Mouse (Mus musculus) 3T3-L1 (cell line): ENCODE measurements at regions not wholly inside any gene's neighbourhood (a gene's known extent, or its start where the extent isn't known, plus 50 kb on each side); places are given as distances from the start of the nearest gene placed in this dataset.

ENCODE experiments used
- DNase-seq: peaks from one replicate; pipeline ENCODE4 v3.0.0-alpha.2; 2015; ENCODE audit warnings: low read depth, low spot score

DNA sequence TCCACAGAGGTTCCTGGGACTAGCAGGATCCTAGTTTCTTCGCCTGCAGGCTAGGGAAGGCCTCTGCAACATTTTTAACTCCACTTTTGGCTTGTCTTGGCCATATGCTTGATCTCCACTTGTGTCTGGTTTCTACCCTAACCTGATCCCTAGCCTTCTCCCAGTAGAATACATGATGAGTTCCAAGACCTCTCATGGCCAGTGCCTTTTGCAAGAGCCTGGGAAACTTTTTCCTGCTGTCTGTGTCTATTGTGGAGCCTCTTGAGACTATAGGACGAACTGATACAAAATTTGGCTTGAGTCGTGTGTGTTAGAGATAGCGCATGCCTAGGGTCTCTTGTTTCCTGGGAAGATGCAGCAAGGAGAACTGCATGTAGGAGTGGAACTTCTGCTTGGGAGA lies 119.3 kb downstream of the Cartpt start:
- no peak for DNase-seq

DNA sequence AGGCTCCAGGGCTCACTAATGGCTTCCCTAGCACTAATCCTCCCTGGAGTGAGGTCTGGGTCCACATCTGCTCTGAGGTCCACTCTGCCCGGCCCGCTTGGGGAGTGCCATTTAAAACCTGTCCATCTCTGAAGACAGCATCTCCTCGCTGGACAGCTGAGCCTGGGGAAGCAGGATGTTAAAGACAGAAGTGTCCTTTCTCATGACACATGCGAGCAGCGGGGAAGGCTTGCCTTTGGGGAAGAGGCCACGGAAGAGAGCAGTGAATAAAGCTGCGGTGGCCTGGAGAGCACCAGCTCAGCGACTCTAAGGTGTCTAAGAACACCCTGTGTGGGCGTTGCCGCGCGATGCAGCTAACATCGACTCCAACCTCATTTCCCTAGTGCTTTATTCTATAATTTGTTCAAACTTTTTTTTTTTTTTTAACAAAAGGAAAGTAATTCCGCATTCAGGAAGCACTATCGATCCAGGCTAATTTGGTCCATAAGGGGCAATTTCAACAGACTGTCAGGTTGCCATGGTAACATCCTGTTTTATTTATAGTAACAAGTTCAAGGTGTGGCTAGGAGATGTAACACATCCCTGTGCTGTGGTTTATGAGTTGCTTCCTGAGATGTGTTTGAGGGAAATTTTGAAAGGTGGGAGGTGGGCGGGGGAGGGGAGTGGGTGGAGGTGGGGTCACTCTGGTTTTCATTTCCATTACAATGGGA lies 120.0 kb downstream of the Cartpt start:
- DNase-seq: no peak

DNA sequence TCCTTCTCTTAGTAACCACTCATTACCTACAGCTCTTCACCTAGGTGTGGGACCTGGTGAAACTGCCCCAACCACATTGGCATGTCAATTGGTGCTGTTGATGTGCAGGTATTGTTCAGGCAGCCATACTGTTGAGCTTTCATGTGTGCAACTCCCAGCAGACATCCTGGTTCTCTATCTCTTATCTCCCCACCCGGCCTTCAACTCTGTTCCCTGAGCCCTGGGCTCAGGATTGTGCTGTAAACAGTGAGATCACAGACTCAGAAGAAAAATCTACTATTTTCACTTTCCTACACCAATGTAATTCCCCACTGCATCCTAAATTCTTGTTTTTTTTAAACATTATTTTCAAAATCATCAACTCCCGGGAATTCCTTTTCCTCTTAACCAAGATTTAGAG lies 122.1 kb downstream of the Cartpt start:
- no peak for DNase-seq

DNA sequence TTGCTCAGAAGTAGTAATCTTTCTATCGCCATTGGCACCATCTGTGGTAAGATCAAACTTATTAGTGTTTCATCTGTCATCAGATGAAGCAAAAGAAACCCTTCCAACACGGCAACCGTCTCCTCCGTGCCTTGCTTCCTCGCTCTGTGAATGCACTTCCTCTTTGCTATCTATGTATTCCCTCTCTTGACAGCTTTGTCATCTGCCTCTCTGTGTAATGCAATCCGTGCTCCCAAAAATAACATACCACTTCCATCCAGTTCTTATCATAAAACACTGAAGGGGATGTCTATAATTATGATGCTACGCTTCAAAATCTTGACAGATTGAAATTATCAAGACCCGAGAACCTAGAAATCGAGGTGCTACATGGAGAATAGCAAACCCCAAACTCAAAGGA lies 123.2 kb downstream of the Cartpt start:
- no peak for DNase-seq

DNA sequence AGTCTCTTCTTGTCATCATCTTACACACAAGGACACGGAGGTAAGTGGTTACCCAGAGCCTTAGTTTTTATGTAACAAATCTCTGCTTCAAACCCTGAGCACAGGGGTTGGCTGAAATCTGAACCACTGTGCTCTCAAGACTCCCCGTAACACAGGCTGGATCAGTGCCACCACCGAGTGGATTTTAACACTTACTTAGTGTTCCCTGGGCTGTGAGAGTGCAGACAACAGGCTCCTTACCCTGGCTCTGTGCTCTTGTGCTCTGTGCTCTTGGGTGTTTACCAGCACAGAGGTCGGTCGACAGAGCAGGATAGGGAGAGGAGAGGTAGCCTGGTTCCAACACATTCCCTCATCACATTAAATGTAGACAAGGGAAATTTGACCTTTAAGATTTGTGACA lies 134.9 kb downstream of the Cartpt start:
- no peak for DNase-seq

DNA sequence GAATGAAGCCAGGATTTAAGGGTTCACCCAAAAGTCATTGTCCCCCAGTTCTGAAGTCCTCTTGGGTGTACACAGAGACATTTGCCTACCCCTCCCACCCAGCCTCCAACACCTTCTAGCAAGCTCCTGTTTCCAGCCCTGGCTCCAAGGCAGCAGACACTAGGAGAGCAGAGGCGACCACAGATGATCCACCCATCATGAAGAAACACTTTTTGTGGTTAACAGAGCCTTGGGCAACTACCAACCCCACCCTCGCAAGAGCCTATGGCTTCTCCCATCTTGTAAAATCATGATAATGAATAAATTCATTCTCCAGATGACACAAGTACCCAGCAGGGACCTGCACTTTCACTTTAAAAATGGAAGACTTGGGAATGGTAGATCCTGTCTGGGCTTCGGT lies 136.1 kb downstream of the Cartpt start:
- no peak for DNase-seq

DNA sequence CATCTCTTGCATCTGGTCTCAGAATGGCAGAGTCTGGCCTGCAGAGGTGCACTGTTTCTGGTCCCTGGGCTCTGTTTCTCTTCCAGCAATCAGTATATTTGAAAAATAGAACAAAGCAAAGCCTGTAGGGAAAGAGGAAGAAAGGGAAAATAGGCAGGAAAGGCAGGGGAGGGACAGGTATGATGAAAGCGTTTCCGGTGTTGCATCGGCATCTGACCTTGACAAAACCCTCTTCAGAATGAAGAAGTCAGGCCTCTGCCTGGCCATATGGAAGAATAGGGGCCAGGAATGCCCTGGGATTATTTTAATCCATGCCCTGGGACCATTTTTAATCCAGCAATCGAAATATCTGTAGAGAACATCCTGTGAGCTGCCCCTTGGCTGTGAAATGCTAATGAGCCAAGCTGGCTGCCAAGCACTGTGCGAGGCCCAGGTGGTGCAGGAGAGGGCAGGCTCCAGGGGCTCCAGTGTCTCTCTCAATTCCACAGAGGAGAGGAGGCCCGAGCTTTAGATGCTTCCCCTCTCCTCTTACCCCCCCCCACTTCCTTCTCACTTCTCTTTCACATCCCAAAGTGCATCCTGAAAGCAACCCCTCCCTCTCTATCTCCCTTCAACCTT lies 136.7 kb downstream of the Cartpt start:
- no peak for DNase-seq

DNA sequence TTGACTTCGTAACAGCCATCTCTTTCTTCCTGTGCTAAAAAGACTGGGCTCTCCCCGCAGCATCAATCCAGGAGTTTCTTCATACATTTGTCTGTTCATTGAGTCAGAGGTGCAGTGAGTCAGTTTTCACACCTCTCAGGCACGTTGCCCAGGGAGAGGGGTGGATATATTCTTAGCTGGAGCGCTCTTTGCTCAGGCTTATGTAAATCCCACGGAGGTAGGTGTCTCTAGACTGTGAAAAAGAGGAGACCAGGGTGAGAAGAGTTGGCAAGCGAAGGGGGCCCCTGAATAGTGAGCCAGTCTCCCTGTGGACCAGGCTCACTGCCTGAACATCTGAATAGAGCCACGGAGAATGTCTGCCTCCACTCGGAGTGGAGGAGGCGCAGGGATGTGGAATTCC lies 139.0 kb downstream of the Cartpt start:
- peak; percentile 12 for DNase-seq

DNA sequence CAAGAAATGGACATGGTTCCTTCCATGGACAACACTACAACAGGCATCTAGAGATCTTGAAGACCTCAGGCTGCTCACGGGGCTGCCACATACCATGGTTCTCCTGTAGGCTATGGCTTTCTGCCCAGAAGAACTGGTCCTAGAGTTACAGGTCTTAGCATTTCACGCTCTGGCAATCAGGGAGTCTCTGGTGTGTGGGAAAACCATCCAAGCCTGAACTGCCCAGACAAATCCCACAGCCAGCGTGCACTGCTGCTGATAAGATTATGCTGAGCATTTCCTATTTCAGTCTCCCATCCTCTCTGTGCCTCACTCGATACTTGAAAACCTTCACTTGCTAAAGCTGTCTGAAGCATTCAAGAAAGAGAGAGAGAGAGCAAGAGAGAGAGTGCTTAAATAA lies 139.5 kb downstream of the Cartpt start:
- DNase-seq: no peak

DNA sequence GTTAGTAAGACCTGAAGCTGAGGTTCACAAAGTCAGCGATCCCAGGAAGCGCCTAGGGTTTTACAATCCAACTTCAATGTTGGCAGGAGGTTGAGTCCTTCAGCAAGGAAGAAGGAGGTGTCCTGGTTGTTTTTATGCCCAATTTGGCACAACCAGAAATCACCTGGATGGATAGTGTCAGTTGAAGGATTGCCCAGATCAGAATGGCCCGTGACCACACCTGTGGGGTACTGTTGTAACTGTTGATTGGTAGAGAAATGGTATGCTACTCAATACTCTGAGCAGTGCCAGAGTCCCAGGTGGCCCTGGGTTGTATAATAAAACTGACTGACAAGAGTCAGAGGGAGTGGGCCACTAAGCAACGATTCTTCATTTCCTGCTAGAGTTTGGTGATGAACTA lies 140.2 kb downstream of the Cartpt start:
- DNase-seq: no peak

DNA sequence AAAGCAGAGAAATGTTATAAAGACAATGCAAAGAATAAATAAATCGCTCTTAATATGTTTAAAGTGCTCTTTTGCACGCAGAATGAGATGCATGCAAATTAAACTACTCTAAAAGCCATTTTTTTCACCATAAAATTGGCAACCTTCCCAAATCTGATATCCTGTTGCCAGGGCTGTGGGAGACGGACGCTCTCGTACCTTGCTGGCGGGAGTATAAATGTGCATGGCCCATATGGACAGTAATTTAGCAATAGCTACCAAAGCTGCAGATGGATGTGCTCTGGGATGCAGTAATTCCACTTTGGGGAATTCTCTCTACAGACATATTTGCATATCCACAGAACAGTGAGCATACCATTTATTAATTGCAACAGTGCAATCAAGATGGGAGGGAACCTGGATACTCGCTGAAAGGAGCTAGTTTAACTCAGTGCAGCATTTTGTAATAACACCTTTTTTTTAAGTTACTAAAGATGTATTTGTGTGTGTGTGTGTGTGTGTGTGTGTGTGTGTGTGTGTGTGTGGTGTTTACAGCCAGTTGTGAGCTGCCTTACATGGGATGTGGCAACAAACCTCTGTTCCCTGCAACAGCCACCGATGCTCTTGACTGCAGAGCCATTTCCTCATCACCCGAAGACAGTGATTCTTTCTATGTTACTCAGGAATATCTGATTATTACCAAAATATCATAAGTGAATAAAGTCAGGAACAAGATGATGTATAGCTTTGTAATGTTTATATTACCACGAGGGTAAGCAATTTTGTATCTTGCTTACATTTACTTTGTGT lies 141.4 kb downstream of the Cartpt start:
- no peak for DNase-seq

DNA sequence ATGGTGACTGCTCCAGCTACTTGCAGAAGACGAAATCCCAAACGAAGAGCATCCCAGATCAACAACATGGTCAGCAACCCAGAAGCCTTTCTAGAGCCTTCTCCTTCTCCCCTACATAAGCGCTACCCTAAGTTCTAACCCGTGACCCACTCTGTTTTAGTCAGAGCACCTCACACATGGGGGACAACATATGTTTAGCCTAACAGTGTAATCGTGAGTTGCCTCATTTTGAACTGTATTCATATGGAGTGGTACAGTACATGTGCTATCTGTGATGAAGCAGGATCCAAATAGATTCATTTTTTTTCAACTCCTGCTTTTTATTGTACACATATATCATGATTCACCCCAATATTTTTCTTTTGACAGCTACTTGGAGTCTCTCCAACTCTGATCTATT lies 146.2 kb downstream of the Cartpt start:
- no peak for DNase-seq

DNA sequence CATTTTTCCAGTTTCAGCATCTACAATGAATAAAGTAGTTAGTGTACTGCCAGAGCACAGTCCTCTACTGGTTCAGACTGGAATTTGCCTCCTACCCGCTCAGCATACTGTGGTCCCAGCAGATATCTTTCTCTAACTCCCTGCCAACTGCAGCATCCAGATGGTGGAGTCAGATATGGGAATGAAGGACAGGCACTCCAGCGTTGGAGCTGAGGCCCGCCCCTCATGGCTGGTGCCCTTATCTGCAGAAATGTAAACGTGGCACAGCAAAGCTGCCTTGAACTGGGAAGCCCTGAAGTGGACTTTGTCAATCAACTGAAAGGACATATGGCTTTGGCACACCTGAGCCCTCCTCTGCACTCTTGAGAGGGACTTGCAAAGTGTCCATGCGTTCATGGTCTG lies 146.6 kb downstream of the Cartpt start:
- DNase-seq: no peak

DNA sequence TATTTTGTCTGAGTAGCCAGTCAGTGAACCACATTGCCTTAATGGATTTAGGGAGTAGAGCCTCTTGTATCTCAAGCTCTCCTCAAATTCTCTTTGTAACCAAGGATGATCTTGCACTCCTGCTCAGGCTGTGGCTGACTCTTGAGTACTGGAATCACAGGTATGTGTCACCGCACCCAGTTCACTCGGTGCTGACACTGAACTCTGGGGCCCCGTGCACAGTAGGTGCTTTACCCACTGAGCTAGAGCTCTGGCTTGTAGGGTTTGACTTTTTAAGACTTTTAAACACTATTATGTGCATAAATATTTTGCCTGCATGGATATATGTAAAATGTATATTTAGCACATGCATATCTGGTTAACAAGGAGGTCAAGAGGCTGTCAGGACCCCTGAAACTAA lies 147.4 kb downstream of the Cartpt start:
- no peak for DNase-seq

DNA sequence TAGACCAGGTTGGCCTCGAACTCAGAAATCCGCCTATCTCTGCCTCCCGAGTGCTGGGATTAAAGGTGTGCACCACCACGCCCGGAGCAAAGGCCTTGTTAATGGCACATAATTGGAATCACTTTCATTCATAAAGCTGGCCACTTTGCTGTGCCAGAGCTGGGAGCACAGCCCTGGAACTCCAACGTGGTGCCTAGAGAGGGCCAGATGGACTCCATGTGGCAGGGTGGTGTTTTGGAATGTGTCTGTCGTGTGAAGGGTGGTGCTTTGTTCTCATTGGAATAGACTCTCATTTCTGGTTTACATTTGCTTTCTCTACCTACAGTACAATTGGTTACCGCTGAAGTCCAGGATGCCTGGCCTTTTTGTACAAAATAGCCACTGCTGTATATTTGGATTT lies 150.2 kb downstream of the Cartpt start:
- DNase-seq: no peak

DNA sequence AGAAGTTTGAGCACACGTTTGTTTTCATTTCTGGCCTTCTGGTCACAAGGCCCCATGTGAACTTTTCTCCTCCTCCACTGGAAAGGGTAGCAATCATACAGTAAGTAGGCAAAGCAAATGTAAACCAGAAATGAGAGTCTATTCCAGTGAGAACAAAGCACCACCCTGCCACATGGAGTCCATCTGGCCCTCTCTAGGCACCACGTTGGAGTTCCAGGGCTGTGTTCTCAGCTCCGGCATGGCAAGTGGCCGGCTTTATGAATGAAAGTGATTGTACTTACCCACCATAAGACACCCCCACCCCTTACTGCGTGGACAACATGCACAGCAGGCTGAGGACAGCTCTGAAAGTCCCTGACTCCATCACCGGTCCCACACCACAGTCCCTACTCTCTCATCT lies 151.5 kb downstream of the Cartpt start:
- DNase-seq: no peak

DNA sequence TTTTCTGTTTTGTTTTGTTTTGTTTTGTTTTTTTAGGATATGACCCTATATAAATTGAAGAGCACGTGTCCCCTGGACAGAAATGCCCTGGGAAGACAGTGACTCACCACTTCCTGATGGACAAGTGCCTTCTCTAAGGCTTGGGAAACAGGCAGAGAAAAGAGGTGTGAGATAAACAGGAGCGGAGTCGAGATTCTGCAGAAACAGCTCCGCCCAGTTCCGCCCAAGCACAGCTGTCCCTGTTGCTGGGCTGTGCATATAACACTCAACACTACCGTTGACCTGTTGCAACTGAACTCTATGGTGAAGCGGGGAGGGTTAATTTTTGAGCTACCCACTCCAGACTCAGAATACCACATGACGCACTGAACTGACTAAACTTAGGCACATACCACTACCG lies 152.8 kb downstream of the Cartpt start:
- no peak for DNase-seq

DNA sequence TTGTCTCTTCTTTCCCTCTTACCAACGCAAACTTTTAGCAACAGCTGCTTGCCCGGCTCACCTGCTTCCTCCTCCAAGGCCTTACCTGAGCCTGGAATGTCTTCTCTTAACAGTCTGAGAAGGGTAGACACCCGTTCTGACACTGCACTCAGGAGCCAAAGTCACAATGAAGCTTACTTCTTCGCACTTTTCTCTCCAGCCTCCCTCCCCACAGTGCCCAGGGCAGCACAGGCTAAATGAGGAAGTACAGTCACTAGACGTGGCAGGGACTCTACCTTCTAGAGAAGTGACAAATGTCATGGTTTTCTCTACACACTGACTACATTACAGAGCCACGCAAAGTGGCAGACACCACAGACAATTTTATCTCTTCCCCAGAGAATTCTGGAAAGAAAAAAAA lies 155.4 kb downstream of the Cartpt start:
- no peak for DNase-seq

DNA sequence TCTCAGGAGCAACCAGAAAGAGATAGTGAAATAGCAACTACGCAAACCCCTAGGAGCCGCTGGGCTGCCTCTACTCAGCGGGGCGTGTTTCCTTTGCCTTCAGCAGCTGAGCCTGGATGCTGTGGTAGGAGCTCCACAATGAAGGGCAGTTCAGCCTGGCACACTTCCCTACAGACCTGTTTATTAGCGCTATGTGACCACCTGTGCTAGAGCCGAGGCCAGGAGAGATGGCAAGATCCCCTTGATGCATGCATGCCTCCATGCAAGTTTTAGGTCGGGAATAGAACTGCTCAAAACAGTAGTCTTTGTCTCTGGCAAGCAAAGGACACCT lies 156.1 kb downstream of the Cartpt start:
- no peak for DNase-seq

DNA sequence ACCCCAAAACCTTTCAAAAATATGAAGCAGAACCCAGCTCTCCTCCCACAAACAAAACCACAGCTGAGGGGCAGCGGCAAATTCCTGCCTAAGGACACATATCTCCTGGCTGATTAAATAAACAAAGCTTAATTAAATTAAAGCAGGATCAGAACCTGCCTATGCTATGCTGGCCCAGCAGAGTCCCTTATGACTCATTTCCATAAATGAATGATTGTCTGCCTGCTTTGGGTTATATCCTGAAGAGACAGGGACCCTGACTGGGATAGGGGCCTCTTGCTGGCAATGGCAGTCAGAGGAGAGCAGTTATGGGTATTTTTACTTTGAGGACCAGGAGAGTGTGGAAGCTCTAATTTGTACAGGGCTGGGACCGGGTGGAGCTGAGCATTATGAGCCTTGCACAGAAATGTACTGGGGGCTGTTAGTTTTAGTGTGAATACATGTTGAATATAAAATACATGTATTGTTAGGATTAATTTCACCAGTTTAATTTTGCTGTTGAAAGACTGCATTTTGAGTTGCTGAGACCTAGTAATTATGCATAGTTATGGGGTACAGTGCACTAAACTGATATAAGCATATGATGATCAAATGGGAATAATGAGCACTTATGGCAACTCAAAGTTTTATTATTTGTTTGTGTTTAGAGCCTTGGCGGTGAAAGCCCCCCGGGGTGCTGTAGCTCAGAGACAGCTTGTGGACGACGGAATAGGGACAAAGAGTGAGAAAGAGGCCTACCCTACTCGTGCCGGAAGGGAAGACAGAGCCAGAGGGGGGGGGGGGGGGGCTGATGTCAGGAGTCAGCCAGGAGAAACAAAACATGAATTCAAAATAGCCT lies 156.7 kb downstream of the Cartpt start:
- DNase-seq: peak; percentile 2

DNA sequence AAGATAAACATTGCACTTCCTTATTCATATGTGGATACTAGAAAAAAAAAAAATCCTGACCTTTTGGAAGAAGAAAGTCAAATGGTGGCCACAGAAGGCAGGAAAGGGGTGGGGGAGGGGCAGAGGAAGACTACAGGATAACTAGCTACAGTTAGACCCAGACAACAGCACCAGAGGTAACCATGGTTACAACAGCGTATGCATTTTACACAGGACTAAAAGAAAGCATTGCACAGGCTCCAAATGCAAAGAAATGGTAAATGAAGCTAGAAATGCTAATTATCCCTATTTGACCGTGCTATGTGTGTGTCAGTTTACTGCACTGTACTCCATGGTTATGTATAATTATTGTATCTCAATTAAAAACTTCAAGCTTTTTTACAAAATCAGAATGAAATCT lies 158.4 kb downstream of the Cartpt start:
- DNase-seq: no peak

DNA sequence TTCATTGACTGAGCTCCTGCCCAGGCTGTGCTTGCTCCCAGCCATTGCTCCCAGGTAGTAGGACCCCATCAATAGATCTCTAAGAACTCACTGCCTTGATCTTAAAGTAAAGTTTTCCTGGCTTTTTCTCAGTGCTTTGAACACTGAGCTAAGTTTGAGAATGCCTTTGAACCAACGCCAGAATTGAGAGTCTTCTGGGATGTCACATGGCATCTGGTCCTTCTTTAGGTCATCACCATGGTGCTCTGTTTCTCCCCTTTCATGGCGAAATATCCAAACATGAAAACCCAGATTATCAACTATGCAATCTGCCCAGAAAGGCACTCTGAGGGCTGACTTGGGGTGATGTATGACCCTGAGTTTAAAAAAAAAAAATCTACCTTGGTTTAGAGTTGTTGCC lies 158.9 kb downstream of the Cartpt start:
- no peak for DNase-seq
